18 mouse cellular contexts compared by ENCODE assay signal in genomic region chr2:103919488-103919887, GRCm38 (mm10). TPM values are rescaled to one million over a fixed set of nuclear protein-coding genes. Genes with fewer than 3 reads are reported as not detected.
A peak's percentile ranks its signal among the peaks of the same experiment; 100 is the strongest.
DNase-seq lines count a peak whose midpoint lies in the region; ATAC-seq and TF ChIP-seq lines count a peak whose summit lies in the region.
"Had no signal": no experiment of that assay in that cellular context is flagged by ENCODE, and none has a peak within 500 bp of the region (broad histone marks: within the 10 kb centered on the region; RNA-seq: fewer than 3 reads in every experiment).

No protein-coding gene starts in this region.

- TF ChIP-seq RAD21 in CH12.LX (IDR thresholded peaks at IDR 0.05; ENCODE audit: low read depth, low read length): no peak

- in situ Hi-C loops in CH12.LX (cut with MboI; ENCODE audit: low pct_ligation_motif_present, low pct_unique_long_range_greater_than_20kb, low sequenced_read_pairs): no loop called here

- no peak overlapping the region for H3K4me3 ChIP-seq in CH12.LX (replicated peaks in 1 of 3; ENCODE audit: low read depth in 2 of 3, low read length in 2 of 3, poor library complexity in 1 of 3)
- H3K4me3 ChIP-seq: embryonic facial prominence, embryonic 10.5 days; embryonic facial prominence, embryonic 12.5 days; forebrain, embryonic 13.5 days had no signal

- no peaks in the 10 kb centered on the region for H3K27me3 ChIP-seq in CH12.LX (replicated peaks)
- H3K27me3 ChIP-seq in splenic B cell, adult 2 months (ENCODE audit: control insufficient read depth, insufficient read depth, low read length, poor library complexity, severe bottlenecking): no peaks in the 10 kb centered on the region
- H3K27me3 ChIP-seq: embryonic facial prominence, embryonic 12.5 days; forebrain, embryonic 13.5 days had no signal

- no peaks in the 10 kb centered on the region for H3K79me2 ChIP-seq in CH12.LX (replicated peaks; ENCODE audit: control insufficient read depth, extremely low read depth, insufficient read depth, poor library complexity, severe bottlenecking)

- DNase-seq in CH12.LX (ENCODE audit: extremely low read depth): no peak
- DNase-seq in splenic B cell, adult 2 months (ENCODE audit: low read depth, low spot score): peak; percentile 55
- DNase-seq in adrenal gland, postnatal 10 days: no peak
- DNase-seq in cerebellum, postnatal 36 days: no peak
- DNase-seq: adrenal gland, adult 8-10 months; adrenal gland, postnatal 25 days; cerebellum, adult 11 months; cerebellum, adult 18-20 months; cerebellum, adult 8-10 months; cerebellum, adult 9-11 months; cerebellum, postnatal 14 days had no signal

- H3K4me2 ChIP-seq in CH12.LX (ENCODE audit: insufficient read depth, low read depth, poor library complexity, severe bottlenecking): 0 out of 2 replicates have a peak overlapping the region, but pooled peaks have one; percentile 26
- H3K4me2 ChIP-seq: embryonic facial prominence, embryonic 12.5 days; forebrain, embryonic 13.5 days had no signal

- TF ChIP-seq POLR2A in CH12.LX (IDR thresholded peaks at IDR 0.05; ENCODE audit: low read depth, low read length): no peak

- dilution Hi-C loops in CH12.LX (cut with MboI; ENCODE audit: extremely low pct_ligation_motif_present, extremely low pct_unique_long_range_greater_than_20kb, low sequenced_read_pairs): no loop called here

- H3K36me3 ChIP-seq in CH12.LX (replicated peaks in 1 of 2; ENCODE audit: control insufficient read depth in 1 of 2, insufficient read depth in 1 of 2, low read length in 1 of 2): no peaks in the 10 kb centered on the region
- H3K36me3 ChIP-seq in splenic B cell, adult 2 months (ENCODE audit: control insufficient read depth, insufficient read depth, low read length, poor library complexity, severe bottlenecking): no peaks in the 10 kb centered on the region
- H3K36me3 ChIP-seq: embryonic facial prominence, embryonic 10.5 days; embryonic facial prominence, embryonic 12.5 days had no signal

- peak; percentile 62 for TF ChIP-seq EP300 in CH12.LX (IDR thresholded peaks at IDR 0.05; ENCODE audit: low read length)

- no peaks in the 10 kb centered on the region for H3K9me3 ChIP-seq in CH12.LX (replicated peaks; ENCODE audit: low read length)
- H3K9me3 ChIP-seq: embryonic facial prominence, embryonic 10.5 days; embryonic facial prominence, embryonic 12.5 days; forebrain, embryonic 13.5 days had no signal

- H3K27ac ChIP-seq in CH12.LX (ENCODE audit: insufficient read depth, low read depth): no peak overlapping the region
- H3K27ac ChIP-seq: embryonic facial prominence, embryonic 10.5 days; embryonic facial prominence, embryonic 12.5 days; forebrain, embryonic 13.5 days had no signal

- H3K4me1 ChIP-seq in CH12.LX (ENCODE audit: control insufficient read depth in 1 of 2, insufficient read depth in 2 of 2): peaks cover 20 to 49% of the 10 kb centered on the region in 2 experiments
- H3K4me1 ChIP-seq: embryonic facial prominence, embryonic 10.5 days; embryonic facial prominence, embryonic 12.5 days; forebrain, embryonic 13.5 days had no signal

- ATAC-seq in megakaryocyte progenitor cell, adult 5-6 weeks (replicated peaks; ENCODE audit: poor library complexity): peak; percentile 20; the same call in 1 of the 2 replicates
- ATAC-seq in inflammation-experienced regulatory T-cells, adult 6 months: no peak
- ATAC-seq: CD4-positive, CD25-positive, alpha-beta regulatory T cell, adult 4 months; forebrain, embryonic 13.5 days; forebrain, embryonic 16.5 days had no signal

- TF ChIP-seq CTCF in CH12.LX (conservative IDR thresholded peaks at IDR 0.05 in 1 of 2, IDR thresholded peaks at IDR 0.05 in 1 of 2; ENCODE audit: low read depth in 2 of 2, low read length in 2 of 2): no peak

- H3K9ac ChIP-seq in CH12.LX (ENCODE audit: insufficient read depth, low read depth): no peak overlapping the region
- H3K9ac ChIP-seq: embryonic facial prominence, embryonic 12.5 days; forebrain, embryonic 13.5 days had no signal

TF ChIP-seq in CH12.LX, 34 proteins besides CTCF, POLR2A, EP300 and RAD21:
- TF ChIP-seq TBP (conservative IDR thresholded peaks at IDR 0.05; ENCODE audit: low read depth, low read length) (0 out of 2 replicates have a peak, but pooled peaks have one; percentile 16), IRF4 (IDR thresholded peaks at IDR 0.05; ENCODE audit: low read depth, low read length) (peak; percentile 54), HCFC1 (IDR thresholded peaks at IDR 0.05; ENCODE audit: low read depth, low read length) (no peak), JUN (IDR thresholded peaks at IDR 0.05; ENCODE audit: insufficient read depth, low read depth, low read length) (no peak), MEF2A (IDR thresholded peaks at IDR 0.05; ENCODE audit: borderline replicate concordance, low read depth, low read length) (peak; percentile 52; the same call in 1 of the 2 replicates), ZNF384 (IDR thresholded peaks at IDR 0.05; ENCODE audit: low read depth, low read length) (no peak), CHD1 (IDR thresholded peaks at IDR 0.05; ENCODE audit: low read depth, low read length) (no peak), ETS1 (conservative IDR thresholded peaks at IDR 0.05; ENCODE audit: low read depth, low read length) (peak; percentile 58), USF2 (conservative IDR thresholded peaks at IDR 0.05; ENCODE audit: low read depth, low read length) (no peak), MAZ (IDR thresholded peaks at IDR 0.05; ENCODE audit: low read depth, low read length) (no peak), UBTF (IDR thresholded peaks at IDR 0.05; ENCODE audit: low read depth, low read length) (no peak), BHLHE40 (IDR thresholded peaks at IDR 0.05; ENCODE audit: low read depth, low read length) (peak; percentile 72; the same call in 1 of the 2 replicates), PAX5 (IDR thresholded peaks at IDR 0.05; ENCODE audit: low read length) (no peak), MXI1 (IDR thresholded peaks at IDR 0.05; ENCODE audit: low read depth, low read length) (no peak), ZMIZ1 (IDR thresholded peaks at IDR 0.05; ENCODE audit: low read depth, low read length) (no peak), CHD2 (IDR thresholded peaks at IDR 0.05; ENCODE audit: low read length) (no peak), TCF12 (IDR thresholded peaks at IDR 0.05; ENCODE audit: low read depth, low read length) (peak; percentile 62; the same call in 1 of the 2 replicates), MYC (IDR thresholded peaks at IDR 0.05; ENCODE audit: low read depth, low read length) (no peak; the same call in 1 of the 2 replicates), NELFE (IDR thresholded peaks at IDR 0.05; ENCODE audit: low read depth, low read length) (no peak), RCOR1 (conservative IDR thresholded peaks at IDR 0.05; ENCODE audit: low read depth, low read length) (no peak), ELF1 (IDR thresholded peaks at IDR 0.05; ENCODE audit: low read depth, low read length) (peak; percentile 70), SMC3 (IDR thresholded peaks at IDR 0.05; ENCODE audit: low read depth, low read length) (no peak), ZKSCAN1 (IDR thresholded peaks at IDR 0.05; ENCODE audit: borderline replicate concordance, low read depth, low read length) (no peak), SIN3A (IDR thresholded peaks at IDR 0.05; ENCODE audit: low read length) (no peak), MAX (IDR thresholded peaks at IDR 0.05; ENCODE audit: low read length) (peak; percentile 54; the same call in 1 of the 2 replicates), USF1 (IDR thresholded peaks at IDR 0.05; ENCODE audit: low read depth, low read length) (no peak), E2F4 (IDR thresholded peaks at IDR 0.05; ENCODE audit: insufficient replicate concordance, low read depth, low read length) (no peak), GABPA (IDR thresholded peaks at IDR 0.05; ENCODE audit: insufficient replicate concordance, low read depth, low read length) (no peak), POLR2AphosphoS2 (IDR thresholded peaks at IDR 0.05; ENCODE audit: low read depth, low read length) (no peak), NRF1 (IDR thresholded peaks at IDR 0.05; ENCODE audit: low read depth, low read length) (no peak), JUND (conservative IDR thresholded peaks at IDR 0.05; ENCODE audit: low read depth, low read length) (0 out of 2 replicates have a peak, but pooled peaks have one; percentile 29), ZC3H11A (IDR thresholded peaks at IDR 0.05; ENCODE audit: low read depth, low read length) (no peak), MAFK (IDR thresholded peaks at IDR 0.05; ENCODE audit: insufficient replicate concordance, low read length) (no peak), KAT2A (IDR thresholded peaks at IDR 0.05; ENCODE audit: insufficient replicate concordance, low read length) (no peak)

RNA-seq across cellular contexts. Expression of gene Lmo2, which starts 38.3 kb away (rescaled TPM):
- total RNA-seq in CH12.LX (2012; rRNA removed): 108 and 109 TPM in 2 replicates
- 61.3 and 63.6 TPM in 2 replicates for total RNA-seq in CH12.LX (2014; rRNA removed)
- 43.3 and 49.6 TPM in 2 replicates for polyA plus RNA-seq in CH12.LX (2012; ENCODE audit: insufficient read length, low read depth)
- total RNA-seq in megakaryocyte progenitor cell, adult 5-6 weeks (2015): 427 and 476 TPM in 2 replicates
- 226 and 286 TPM in 2 replicates for total RNA-seq in megakaryocyte progenitor cell, adult 5-6 weeks (2017)
- total RNA-seq in adrenal gland, postnatal 10 days (2021): 10 to 100 TPM; 26.9 to 37.3 TPM
- under 1 TPM; 0.38 to 0.92 (median 0.42) TPM for polyA plus RNA-seq in inflammation-experienced regulatory T-cells, adult 6 months (2017; shearing (Covaris generic))
